Mouse (Mus musculus) c-Kit-negative CD71-positive TER-119-positive erythroid progenitor cells, embryonic 14.5 days (primary cell): ENCODE results near the gene Phyhipl.

ENCODE experiments used
- DNase-seq: peaks from one replicate; pipeline ENCODE4 v3.0.0-alpha.2; 2013; ENCODE audit warnings: low read depth, low spot score

Gene Phyhipl

GRCm38 (mm10) chr10:70635261-70635660, 20.5 kb downstream of the Phyhipl start:
- no peak for DNase-seq

GRCm38 (mm10) chr10:70631142-70631541, 24.6 kb downstream of the Phyhipl start:
- no peak for DNase-seq

- DNase-seq, result no peak
Measured at GRCm38 (mm10) chr10:70623461-70623860, 32.3 kb downstream of the Phyhipl start.

DNA sequence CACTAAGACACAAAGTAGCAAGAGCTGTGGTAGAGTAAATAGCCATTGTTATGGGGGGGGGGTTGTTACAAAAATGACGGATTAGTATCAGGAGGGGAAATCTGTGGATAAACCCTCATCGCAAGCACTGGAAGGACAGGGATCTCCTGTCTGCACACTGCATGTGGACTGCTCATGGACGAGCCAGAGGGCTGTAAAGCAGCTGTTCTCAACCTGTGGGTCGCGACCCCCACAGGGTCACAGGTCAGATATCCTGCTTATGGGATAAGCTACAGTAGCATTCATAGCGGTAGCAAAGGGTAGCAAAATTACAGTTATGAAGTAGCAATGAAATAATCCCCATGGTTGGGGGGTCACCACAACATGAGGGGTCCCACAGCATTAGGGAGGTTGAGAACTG, 39.4 kb downstream of the Phyhipl start:
- DNase-seq, result no peak

GRCm38 (mm10) chr10:70611633-70612032, 44.1 kb downstream of the Phyhipl start:
- no peak for DNase-seq

DNA sequence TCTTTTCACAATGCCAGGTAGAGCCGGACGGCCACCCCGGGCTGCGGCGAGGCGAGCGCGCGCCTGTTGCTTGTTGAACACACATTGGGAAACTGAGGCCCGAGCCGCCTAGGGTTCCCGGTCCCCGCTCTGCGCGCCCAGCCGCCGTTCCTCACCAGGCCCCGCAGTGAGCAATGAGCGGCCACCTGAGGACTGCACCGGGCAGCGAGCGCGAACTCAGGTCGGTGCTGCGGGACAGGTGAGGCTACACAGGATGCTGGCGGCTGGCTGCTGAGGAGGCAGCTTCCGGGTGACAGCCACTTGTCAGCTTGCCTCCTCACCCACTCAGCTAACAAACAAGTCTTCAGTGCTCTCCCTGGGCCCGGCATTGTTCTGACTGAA, 55.9 kb downstream of the Phyhipl start:
- DNase-seq, result no peak

- no peak for DNase-seq
Measured at GRCm38 (mm10) chr10:70599126-70599924, 56.4 kb downstream of the Phyhipl start.

- no peak for DNase-seq
Measured at GRCm38 (mm10) chr10:70598516-70599125, 57.1 kb downstream of the Phyhipl start.

- DNase-seq, result no peak
Measured at GRCm38 (mm10) chr10:70598081-70598515, 57.7 kb downstream of the Phyhipl start.

DNA sequence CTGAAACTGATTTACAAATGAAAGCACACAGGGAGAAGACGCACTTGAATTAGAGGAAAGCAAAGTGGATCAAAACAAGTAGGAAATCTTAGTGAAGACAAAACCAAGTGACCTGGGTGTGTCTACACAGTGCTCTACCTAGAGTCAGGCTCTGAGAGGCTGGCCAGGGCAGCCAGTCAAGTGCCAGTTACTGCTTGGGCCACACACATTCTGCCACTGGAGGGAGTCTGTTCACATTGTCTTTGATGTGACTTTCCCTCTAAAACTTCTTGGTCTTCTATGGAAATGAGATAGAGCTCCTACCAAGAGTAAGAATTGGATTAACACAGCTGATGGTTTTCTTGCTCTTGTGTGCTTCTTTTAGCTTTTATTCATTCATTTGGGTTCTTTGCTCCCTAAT, 61.8 kb downstream of the Phyhipl start:
- no peak for DNase-seq

DNA sequence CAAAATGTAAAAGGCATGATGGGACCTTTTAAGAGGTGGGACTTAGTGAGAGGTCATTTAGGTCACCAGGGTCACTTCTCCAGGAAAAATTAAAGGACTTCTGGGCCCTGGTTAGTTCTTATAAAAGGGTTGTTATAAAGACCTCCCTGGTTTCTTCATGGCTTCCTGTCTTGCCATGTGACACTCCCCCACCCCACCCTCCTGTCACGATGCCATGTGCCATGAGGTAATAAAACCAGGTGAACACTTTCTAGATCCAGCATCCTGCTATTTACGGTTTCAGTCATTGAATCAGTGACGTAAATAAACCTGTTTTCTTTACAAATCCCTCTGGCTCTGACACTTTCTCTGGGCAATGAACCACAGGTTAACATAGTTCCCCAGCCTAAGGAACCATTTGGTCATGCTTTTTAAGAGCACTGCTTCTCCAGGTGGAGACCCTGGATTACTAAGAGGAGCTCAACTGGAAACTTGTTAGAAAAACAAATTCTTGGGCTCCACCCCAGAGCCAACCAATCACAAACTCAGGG, 68.8 kb downstream of the Phyhipl start:
- no peak for DNase-seq

DNA sequence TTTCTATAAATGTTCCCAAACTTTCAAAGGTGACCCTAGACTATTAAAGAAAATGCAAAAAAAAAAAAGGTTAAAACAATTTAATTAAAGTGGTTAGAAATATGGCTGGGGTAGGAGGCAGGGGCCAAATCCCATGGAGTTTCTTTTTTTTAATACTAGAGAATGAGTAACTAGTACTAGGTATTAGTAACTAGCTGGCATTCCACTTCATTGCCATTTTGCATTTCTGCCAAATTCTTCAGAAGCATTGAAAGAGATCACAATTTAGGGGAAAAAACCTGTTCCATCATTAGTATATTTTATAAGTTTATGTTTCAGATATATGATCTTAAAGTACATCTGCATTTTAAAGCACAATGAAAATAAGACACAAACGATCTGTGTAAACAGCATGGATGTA, 71.6 kb downstream of the Phyhipl start:
- DNase-seq, result no peak

- no peak for DNase-seq
Measured at GRCm38 (mm10) chr10:70581556-70582211, 74.1 kb downstream of the Phyhipl start.

GRCm38 (mm10) chr10:70563636-70564035, 92.1 kb downstream of the Phyhipl start:
- DNase-seq, result no peak

- DNase-seq, result no peak
Measured at GRCm38 (mm10) chr10:70552531-70552930, 103.2 kb downstream of the Phyhipl start.

GRCm38 (mm10) chr10:70542857-70543256, 112.9 kb downstream of the Phyhipl start:
- no peak for DNase-seq

GRCm38 (mm10) chr10:70540456-70541195, 115.1 kb downstream of the Phyhipl start:
- DNase-seq, result no peak

DNA sequence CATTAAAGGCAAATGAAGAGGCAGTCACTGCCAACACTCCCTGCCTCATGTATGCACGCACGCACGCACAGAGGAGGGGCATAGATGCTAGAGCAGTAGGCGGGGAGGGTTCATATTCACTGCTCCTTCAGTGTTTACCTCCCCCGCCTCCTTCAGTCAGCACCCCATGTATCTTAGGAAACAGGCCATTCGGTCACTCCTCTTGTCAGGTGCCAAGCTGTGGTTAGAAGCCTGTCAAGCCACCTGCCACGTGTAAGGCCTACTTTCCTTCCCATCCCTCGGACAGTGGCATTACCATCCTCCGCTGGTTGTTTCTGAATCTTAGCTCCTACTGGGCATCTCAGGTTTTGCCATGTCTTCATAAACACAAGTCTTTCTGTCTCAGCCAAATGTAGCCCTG, 116.5 kb downstream of the Phyhipl start:
- DNase-seq, result no peak

DNA sequence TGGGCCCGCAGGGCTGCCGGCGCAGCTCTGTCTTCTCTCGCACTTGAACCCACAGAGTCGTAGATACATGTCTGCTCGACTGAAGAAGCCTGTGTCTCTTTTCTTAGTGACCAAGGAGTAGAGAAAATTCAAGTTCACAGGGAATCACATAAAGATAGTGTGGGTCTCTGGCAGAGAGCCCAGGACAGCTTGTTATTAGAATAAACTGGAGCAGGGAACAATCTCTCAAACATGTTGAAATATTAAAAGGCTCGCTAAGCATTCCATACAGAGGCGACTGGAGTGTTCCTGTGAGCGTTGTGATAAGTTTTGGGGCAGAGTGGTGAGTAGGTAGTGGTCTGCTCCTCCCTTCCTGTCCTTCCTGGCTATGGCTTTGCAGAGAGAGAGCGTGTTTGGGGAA, 118.1 kb downstream of the Phyhipl start:
- DNase-seq, result no peak

- no peak for DNase-seq
Measured at GRCm38 (mm10) chr10:70535401-70535800, 120.4 kb downstream of the Phyhipl start.

DNA sequence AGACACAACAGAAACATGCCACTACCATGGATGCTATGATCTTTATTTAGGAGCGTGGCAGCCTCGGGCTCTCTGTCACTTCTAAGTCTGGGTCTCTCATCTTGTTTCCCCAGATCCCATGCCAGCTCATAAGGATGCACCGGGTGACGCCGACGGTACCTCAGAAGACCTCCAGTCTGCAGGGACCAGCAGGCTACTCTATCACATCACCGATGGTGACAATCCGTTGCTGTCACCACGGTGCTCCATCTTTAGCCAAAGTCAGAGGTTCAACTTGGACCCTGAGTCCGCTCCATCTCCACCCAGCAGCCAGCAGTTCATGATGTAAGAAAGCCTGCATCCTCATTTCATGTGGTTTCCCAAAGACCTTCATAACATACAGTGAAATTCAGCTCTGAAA, 121.2 kb downstream of the Phyhipl start:
- no peak for DNase-seq

DNA sequence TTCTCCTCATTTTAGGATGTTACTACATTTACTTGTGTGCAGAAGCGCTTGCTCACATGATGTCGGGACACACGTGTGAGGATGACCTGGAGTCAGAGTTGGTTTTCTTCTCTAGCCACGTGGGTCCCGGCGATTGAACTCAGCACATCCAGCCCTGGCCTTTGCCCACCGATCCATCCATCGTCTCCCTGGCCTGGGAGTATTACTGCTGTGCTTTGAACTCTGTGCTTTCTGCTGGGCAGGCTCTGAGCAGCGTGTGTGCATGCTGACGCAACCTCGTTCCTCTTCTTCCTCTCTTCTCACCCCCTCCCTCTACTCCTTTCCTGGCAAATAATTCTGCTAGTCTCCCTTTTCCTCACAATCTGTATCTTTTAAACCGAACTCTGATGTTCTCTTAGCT, 121.8 kb downstream of the Phyhipl start:
- DNase-seq, result no peak
